Mouse (Mus musculus) layer of hippocampus, adult 18-20 months (tissue): Measurements from ENCODE around the gene Rpia. TPM values are rescaled to one million over a fixed set of nuclear protein-coding genes. Genes with fewer than 3 reads are reported as not detected.

Experiments used
- total RNA-seq, 2 experiments: library from RNA; stranded (reverse); gene quantifications; 2 replicates each; pipeline ENCODE4 v1.2.3; 2021

Rpia gene
- total RNA-seq, 2 experiments from 2014 or later: 12.9 to 13.4 TPM

Other genes with a start within 250 kb of the Rpia start
- gene Eif2ak3, start 52.3 kb upstream of the Rpia start, total RNA-seq: 10 to 100 TPM; 21.9 to 22.2 TPM
- gene Tex37, start 126.7 kb upstream of the Rpia start, total RNA-seq: not detected
- gene Foxi3, start 164.3 kb upstream of the Rpia start, total RNA-seq: not detected